Mouse (Mus musculus): ENCODE data around the gene Itm2b. TPM values are rescaled to one million over a fixed set of nuclear protein-coding genes. Genes with fewer than 3 reads are reported as not detected.

The Itm2b gene
- polyA plus RNA-seq, 1 experiment from 2014 or later, result 1,903 TPM

- 44% methylated on average over 3 of the region's 3 CpGs for WGBS
- peak; percentile 87 for ATAC-seq
Observed at GRCm38 (mm10) chr14:73410083-73410482, 25.0 kb upstream of the Itm2b start.

GRCm38 (mm10) chr14:73408223-73408845 is 23.2 kb upstream of the Itm2b start:
- Histone ChIP-seq H3K36me3 (ENCODE audit: insufficient read depth, low read length) (no peaks in the 10 kb centered on the region), H3K4me2 (replicated peaks; ENCODE audit: low read depth, low read length) (no peak overlapping the region), H3K27ac (ENCODE audit: low read length) (no peak overlapping the region), H3K4me1 (ENCODE audit: insufficient read depth, low read depth, low read length) (no peaks in the 10 kb centered on the region), H3K9me3 (ENCODE audit: low read length) (no peaks in the 10 kb centered on the region), H3K27me3 (replicated peaks; ENCODE audit: insufficient read depth, low read length) (no peaks in the 10 kb centered on the region), H3K4me3 (ENCODE audit: low read depth, low read length) (no peak overlapping the region), H3K9ac (replicated peaks; ENCODE audit: low read depth) (no peak overlapping the region)
- no peak for DNase-seq (ENCODE audit: low spot score)
- TF ChIP-seq EP300 (IDR thresholded peaks at IDR 0.05) (no peak), CTCF (IDR thresholded peaks at IDR 0.05) (no peak)
- 59% methylated on average over 4 of the region's 4 CpGs for WGBS
- ATAC-seq, result no peak

More at GRCm38 (mm10) chr14:73410083-73410482, 25.0 kb upstream of the Itm2b start:
- Histone ChIP-seq H3K4me2 (replicated peaks; ENCODE audit: low read depth, low read length) (no peak overlapping the region), H3K4me3 (ENCODE audit: low read depth, low read length) (no peak overlapping the region), H3K9ac (replicated peaks; ENCODE audit: low read depth) (no peak overlapping the region), H3K9me3 (ENCODE audit: low read length) (no peaks in the 10 kb centered on the region), H3K27ac (ENCODE audit: low read length) (no peak overlapping the region), H3K36me3 (ENCODE audit: insufficient read depth, low read length) (no peaks in the 10 kb centered on the region), H3K27me3 (replicated peaks; ENCODE audit: insufficient read depth, low read length) (no peaks in the 10 kb centered on the region), H3K4me1 (ENCODE audit: insufficient read depth, low read depth, low read length) (no peaks in the 10 kb centered on the region)
- peak; percentile 94 for DNase-seq (ENCODE audit: low spot score)
- TF ChIP-seq EP300 (IDR thresholded peaks at IDR 0.05) (peak; percentile 54), CTCF (IDR thresholded peaks at IDR 0.05) (no peak)

GRCm38 (mm10) chr14:73404016-73404415 is 18.9 kb upstream of the Itm2b start:
- no peaks in the 10 kb centered on the region for H3K27me3 ChIP-seq (replicated peaks; ENCODE audit: insufficient read depth, low read length)
- DNase-seq (ENCODE audit: low spot score) (no peak), ATAC-seq (no peak)
- WGBS, result 59% methylated on average over 3 of the region's 3 CpGs
- H3K4me1 ChIP-seq (ENCODE audit: insufficient read depth, low read depth, low read length), result 0 out of 2 replicates have a peak, but pooled peaks cover 3% of the 10 kb centered on the region
- no peak overlapping the region for H3K27ac ChIP-seq (ENCODE audit: low read length)
- no peaks in the 10 kb centered on the region for H3K9me3 ChIP-seq (ENCODE audit: low read length)
- no peaks in the 10 kb centered on the region for H3K36me3 ChIP-seq (ENCODE audit: insufficient read depth, low read length)
- no peak overlapping the region for H3K9ac ChIP-seq (replicated peaks; ENCODE audit: low read depth)
- H3K4me3 ChIP-seq (ENCODE audit: low read depth, low read length), result no peak overlapping the region
- H3K4me2 ChIP-seq (replicated peaks; ENCODE audit: low read depth, low read length), result no peak overlapping the region
- no peak for TF ChIP-seq CTCF (IDR thresholded peaks at IDR 0.05)
- TF ChIP-seq EP300 (IDR thresholded peaks at IDR 0.05), result no peak

GRCm38 (mm10) chr14:73403351-73403750 is 18.3 kb upstream of the Itm2b start:
- H3K4me3 ChIP-seq (ENCODE audit: low read depth, low read length), result no peak overlapping the region
- TF ChIP-seq CTCF (IDR thresholded peaks at IDR 0.05), result no peak
- TF ChIP-seq EP300 (IDR thresholded peaks at IDR 0.05), result no peak
- WGBS, result 45% methylated on average over 5 of the region's 5 CpGs
- H3K4me2 ChIP-seq (replicated peaks; ENCODE audit: low read depth, low read length), result no peak overlapping the region
- 0 out of 2 replicates have a peak, but pooled peaks cover 3% of the 10 kb centered on the region for H3K4me1 ChIP-seq (ENCODE audit: insufficient read depth, low read depth, low read length)
- peak; percentile 71 for DNase-seq (ENCODE audit: low spot score)
- H3K9ac ChIP-seq (replicated peaks; ENCODE audit: low read depth), result no peak overlapping the region
- H3K9me3 ChIP-seq (ENCODE audit: low read length), result no peaks in the 10 kb centered on the region
- no peaks in the 10 kb centered on the region for H3K27me3 ChIP-seq (replicated peaks; ENCODE audit: insufficient read depth, low read length)
- no peak overlapping the region for H3K27ac ChIP-seq (ENCODE audit: low read length)
- H3K36me3 ChIP-seq (ENCODE audit: insufficient read depth, low read length), result no peaks in the 10 kb centered on the region
- ATAC-seq, result peak; percentile 70

- DNase-seq (ENCODE audit: low spot score), result no peak
- Histone ChIP-seq H3K9ac (replicated peaks; ENCODE audit: low read depth) (no peak overlapping the region), H3K4me1 (ENCODE audit: insufficient read depth, low read depth, low read length) (0 out of 2 replicates have a peak, but pooled peaks cover 3% of the 10 kb centered on the region), H3K27me3 (replicated peaks; ENCODE audit: insufficient read depth, low read length) (no peaks in the 10 kb centered on the region), H3K4me2 (replicated peaks; ENCODE audit: low read depth, low read length) (no peak overlapping the region), H3K4me3 (ENCODE audit: low read depth, low read length) (no peak overlapping the region), H3K36me3 (ENCODE audit: insufficient read depth, low read length) (no peaks in the 10 kb centered on the region), H3K27ac (ENCODE audit: low read length) (no peak overlapping the region), H3K9me3 (ENCODE audit: low read length) (no peaks in the 10 kb centered on the region)
- TF ChIP-seq EP300 (IDR thresholded peaks at IDR 0.05) (no peak), CTCF (IDR thresholded peaks at IDR 0.05) (no peak)
- WGBS, result 54% methylated on average over 11 of the region's 11 CpGs
- ATAC-seq, result no peak
Observed at GRCm38 (mm10) chr14:73402296-73403035, 17.4 kb upstream of the Itm2b start.

GRCm38 (mm10) chr14:73401408-73401807 is 16.3 kb upstream of the Itm2b start:
- 0 out of 2 replicates have a peak, but pooled peaks cover 3% of the 10 kb centered on the region for H3K4me1 ChIP-seq (ENCODE audit: insufficient read depth, low read depth, low read length)
- no peak overlapping the region for H3K27ac ChIP-seq (ENCODE audit: low read length)
- no peaks in the 10 kb centered on the region for H3K36me3 ChIP-seq (ENCODE audit: insufficient read depth, low read length)
- H3K4me3 ChIP-seq (ENCODE audit: low read depth, low read length), result no peak overlapping the region
- no peaks in the 10 kb centered on the region for H3K27me3 ChIP-seq (replicated peaks; ENCODE audit: insufficient read depth, low read length)
- 50% methylated on average over 3 of the region's 3 CpGs for WGBS
- H3K9me3 ChIP-seq (ENCODE audit: low read length), result no peaks in the 10 kb centered on the region
- H3K4me2 ChIP-seq (replicated peaks; ENCODE audit: low read depth, low read length), result no peak overlapping the region
- H3K9ac ChIP-seq (replicated peaks; ENCODE audit: low read depth), result no peak overlapping the region
- ATAC-seq (no peak), DNase-seq (ENCODE audit: low spot score) (no peak)
- TF ChIP-seq CTCF (IDR thresholded peaks at IDR 0.05), result no peak
- no peak for TF ChIP-seq EP300 (IDR thresholded peaks at IDR 0.05)
